In genomic region chr2:174561828-174562429, GRCm38 (mm10) we compare ENCODE assay signal across 12 mouse cellular contexts.
DNase-seq lines count a peak whose midpoint lies in the region; ATAC-seq and TF ChIP-seq lines count a peak whose summit lies in the region.
"Had no signal": no experiment of that assay in that cellular context is flagged by ENCODE, and none has a peak within 500 bp of the region (broad histone marks: within the 10 kb centered on the region; RNA-seq: fewer than 3 reads in every experiment).

No protein-coding gene starts in this region.

- H3K27ac ChIP-seq in limb, embryonic 13.5 days = no peak overlapping the region
- no peak overlapping the region for H3K27ac ChIP-seq in limb, embryonic 10.5 days
- H3K27ac ChIP-seq: embryonic facial prominence, embryonic 12.5 days had no signal

- in situ Hi-C loops in Patski (cut with MboI; ENCODE audit: low pct_unique_long_range_greater_than_20kb) = no loop called here

- H3K4me1 ChIP-seq in limb, embryonic 13.5 days = peaks cover 15% of the 10 kb centered on the region
- peaks cover 16% of the 10 kb centered on the region for H3K4me1 ChIP-seq in limb, embryonic 10.5 days

- TF ChIP-seq CTCF in Patski (IDR thresholded peaks at IDR 0.05) = no peak

- no peak overlapping the region for H3K4me2 ChIP-seq in limb, embryonic 13.5 days (replicated peaks)
- H3K4me2 ChIP-seq: embryonic facial prominence, embryonic 12.5 days had no signal

- no peaks in the 10 kb centered on the region for H3K9me3 ChIP-seq in limb, embryonic 13.5 days
- no peaks in the 10 kb centered on the region for H3K9me3 ChIP-seq in limb, embryonic 10.5 days (replicated peaks)
- H3K9me3 ChIP-seq: embryonic facial prominence, embryonic 12.5 days had no signal

- H3K36me3 ChIP-seq in limb, embryonic 13.5 days = no peaks in the 10 kb centered on the region
- no peaks in the 10 kb centered on the region for H3K36me3 ChIP-seq in limb, embryonic 10.5 days
- H3K36me3 ChIP-seq: embryonic facial prominence, embryonic 12.5 days had no signal

- peak; percentile 20 for DNase-seq in gastrocnemius, postnatal 14 days
- no peak for DNase-seq in gastrocnemius, postnatal 36 days
- no peak for DNase-seq in limb, embryonic 10.5 days (ENCODE audit: low spot score)
- peak; percentile 13 for DNase-seq in Patski (ENCODE audit: low read depth, low spot score)
- peak; percentile 48 for DNase-seq in mesoderm, embryonic 11.5 days (ENCODE audit: low read depth, low spot score)
- no peak for DNase-seq in urinary bladder, postnatal 4 days (ENCODE audit: low spot score in 2 of 2)
- no peak for DNase-seq in thymus, postnatal 4 days
- DNase-seq: right cerebral cortex, adult 18-20 months had no signal

- CTCF ChIA-PET in Patski (lab: Charles Lee) = interaction anchor here (1.2 kb wide), 1 partner anchor 251 kb away, joined by 3 read pairs; no protein-coding TSS in a partner anchor

- no peak overlapping the region for H3K9ac ChIP-seq in limb, embryonic 13.5 days
- H3K9ac ChIP-seq: embryonic facial prominence, embryonic 12.5 days had no signal

- H3K27me3 ChIP-seq in limb, embryonic 13.5 days = no peaks in the 10 kb centered on the region
- H3K27me3 ChIP-seq in limb, embryonic 10.5 days (ENCODE audit: low read depth, poor library complexity, severe bottlenecking) = no peaks in the 10 kb centered on the region
- H3K27me3 ChIP-seq in Patski = no peaks in the 10 kb centered on the region
- H3K27me3 ChIP-seq: CH12.LX; embryonic facial prominence, embryonic 12.5 days had no signal

- intact Hi-C loops in gastrocnemius, postnatal 14 days (cut with DNase I; ENCODE audit: low total_unique reads) = no loop called here
- intact Hi-C loops in gastrocnemius, postnatal 36 days (cut with DNase I) = loop anchor here (1.0 kb wide), 1 partner anchor 12 kb away; no protein-coding TSS in a partner anchor

- POLR2A ChIA-PET in Patski (lab: Charles Lee) = no interaction called here

- no peak overlapping the region for H3K4me3 ChIP-seq in limb, embryonic 13.5 days
- H3K4me3 ChIP-seq in limb, embryonic 10.5 days = no peak overlapping the region
- H3K4me3 ChIP-seq: embryonic facial prominence, embryonic 12.5 days had no signal

- ATAC-seq in limb, embryonic 13.5 days (ENCODE audit: low FRiP score, low read depth) = peak; percentile 48; the same call in 1 of the 2 replicates
- peak; percentile 72 for ATAC-seq in Patski
- ATAC-seq: inflammation-experienced regulatory T-cells, adult 6 months had no signal

- WGBS in limb, embryonic 13.5 days = 38% methylated on average over 7 of the region's 7 CpGs
- WGBS in limb, embryonic 10.5 days = 51% methylated on average over 7 of the region's 7 CpGs

Comparison
In these comparisons a context has a peak if more than half of its experiments do, and no peak if none do; other contexts are left out.
1. DNase-seq: peak in gastrocnemius, postnatal 14 days (single experiment), Patski (single experiment) and mesoderm, embryonic 11.5 days (single experiment); none in gastrocnemius, postnatal 36 days (0 of 2), limb, embryonic 10.5 days (single experiment), urinary bladder, postnatal 4 days (0 of 2) and thymus, postnatal 4 days (single experiment).